Comparison of ENCODE assay signal across 19 mouse cellular contexts in the genomic region with DNA sequence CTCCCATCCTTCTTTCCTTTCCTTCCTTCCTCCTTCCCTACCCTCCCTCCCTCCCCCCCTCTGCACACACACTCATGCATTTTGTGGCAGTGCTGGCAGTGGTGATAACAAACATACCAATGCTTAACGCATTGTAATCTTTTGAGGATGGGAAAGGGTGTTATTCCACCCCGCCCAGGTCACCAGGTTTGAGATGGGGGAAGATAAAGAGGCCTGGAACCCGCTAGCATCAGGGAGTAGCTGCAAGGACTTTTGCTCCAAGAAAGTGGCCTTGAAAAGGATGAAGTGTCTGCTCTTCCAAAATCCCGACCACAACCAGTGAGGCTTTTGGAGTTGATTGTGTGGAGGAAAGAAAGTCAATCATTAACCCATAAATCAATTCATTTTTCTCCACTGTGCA.
"Had no signal": no experiment of that assay in that cellular context is flagged by ENCODE, and none has a peak within 500 bp of the region (broad histone marks: within the 10 kb centered on the region; RNA-seq: fewer than 3 reads in every experiment).

No protein-coding gene starts in this region.

- H3K9me3 ChIP-seq: midbrain, embryonic 10.5 days; midbrain, embryonic 12.5 days; neural tube, embryonic 13.5 days; neural tube, embryonic 15.5 days had no signal

- H3K4me2 ChIP-seq: lung, embryonic 14.5 days; midbrain, embryonic 12.5 days; neural tube, embryonic 13.5 days; neural tube, embryonic 15.5 days had no signal

- H3K9ac ChIP-seq: lung, embryonic 14.5 days; midbrain, embryonic 12.5 days; neural tube, embryonic 13.5 days; neural tube, embryonic 15.5 days had no signal

- H3K36me3 ChIP-seq: midbrain, embryonic 10.5 days; midbrain, embryonic 12.5 days; neural tube, embryonic 13.5 days; neural tube, embryonic 15.5 days had no signal

- H3K27ac ChIP-seq: midbrain, embryonic 10.5 days; midbrain, embryonic 12.5 days; neural tube, embryonic 13.5 days; neural tube, embryonic 15.5 days had no signal

- ATAC-seq: midbrain, embryonic 16.5 days had no signal

- H3K4me3 ChIP-seq: midbrain, embryonic 10.5 days; midbrain, embryonic 12.5 days; myocyte; neural tube, embryonic 13.5 days; neural tube, embryonic 15.5 days had no signal

- H3K27me3 ChIP-seq: midbrain, embryonic 12.5 days; neural tube, embryonic 13.5 days; neural tube, embryonic 15.5 days had no signal

- DNase-seq: lung, adult 18-20 months; lung, embryonic 14.5 days; lung, postnatal 10 days; lung, postnatal 4 days; midbrain, embryonic 14.5 days; retina, postnatal 1 day; right cerebral cortex, adult 18-20 months; right cerebral cortex, postnatal 25 days; right cerebral cortex, postnatal 4 days; spleen, adult 18-20 months; thymus, adult 2 months; thymus, postnatal 25 days; thymus, postnatal 4 days had no signal
